Mouse (Mus musculus) CD4-positive naive resting alpha-beta T cell, adult 76 days (primary cell): ENCODE data around the gene Prkn. TPM values are rescaled to one million over a fixed set of nuclear protein-coding genes. Genes with fewer than 3 reads are reported as not detected.

ENCODE experiments used
- total RNA-seq: library from RNA; stranded (reverse); gene quantifications from one replicate; pipeline ENCODE4 v1.2.4, GENCODE M21; 2023

Gene Prkn
- total RNA-seq = not detected

DNA sequence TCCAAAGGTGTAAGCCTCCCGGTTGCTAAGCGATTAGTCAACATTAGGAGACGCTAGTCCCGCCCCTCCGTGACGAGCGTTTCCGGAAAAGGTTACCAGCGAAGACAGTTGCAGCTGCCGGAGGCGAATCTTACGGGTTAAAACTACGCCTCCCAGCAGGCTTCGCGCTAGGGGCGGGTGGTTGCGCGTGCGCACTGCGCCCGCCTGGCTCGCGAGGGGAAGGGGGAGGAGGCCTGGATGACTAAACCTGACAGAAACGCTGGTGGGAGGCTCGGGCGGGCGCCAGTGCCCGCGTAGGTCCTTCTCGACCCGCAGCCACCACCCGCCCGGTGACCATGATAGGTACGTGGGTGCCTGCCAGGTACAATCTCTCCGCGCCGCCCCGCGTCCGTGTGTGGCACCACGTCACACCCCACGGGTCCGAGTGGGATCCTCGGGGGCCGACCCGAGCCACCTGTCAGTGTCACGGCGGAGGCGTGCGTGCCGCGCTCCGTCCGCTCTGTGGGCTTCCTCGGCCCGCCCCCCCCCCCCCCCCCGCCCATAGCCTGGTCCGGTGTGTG is at the start of gene Prkn, which contains the start of gene Pacrg:
TSS of gene Prkn (plus strand) at position 237 of the 560 bp plus-strand sequence.
TSS of gene Pacrg (minus strand) at position 164 of the 560 bp plus-strand sequence.

Other genes starting within 250 kb of the Prkn start
- gene Pacrg, start 73 bp upstream of the Prkn start, total RNA-seq = not detected